Mouse (Mus musculus): ENCODE measurements at regions not wholly inside any gene's neighbourhood (a gene's known extent, or its start where the extent isn't known, plus 50 kb on each side); places are given as distances from the start of the nearest gene placed in this dataset.

DNA sequence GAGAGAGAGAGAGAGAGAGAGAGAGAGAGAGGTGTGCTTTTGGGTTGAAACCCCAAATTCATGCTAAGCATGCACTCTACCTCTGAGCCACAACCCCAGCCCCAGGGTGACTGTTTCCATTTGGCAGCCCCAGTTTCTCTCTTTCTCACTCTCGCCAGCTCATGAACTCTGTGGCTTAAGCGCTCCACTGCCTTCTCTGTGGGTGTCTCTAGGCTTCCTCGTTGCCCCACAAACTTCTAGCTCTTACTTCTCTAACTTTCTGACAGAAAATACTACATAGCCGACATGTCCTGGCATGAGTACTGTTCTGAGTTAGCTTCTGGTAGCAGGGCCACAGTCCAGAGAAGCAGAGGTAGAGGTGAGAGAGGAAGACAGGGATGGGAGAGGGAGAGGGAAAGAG, 110.8 kb upstream of the Marcks start:
- TF ChIP-seq USF1 (IDR thresholded peaks at IDR 0.05; ENCODE audit: low read depth, low read length), result no peak
- TF ChIP-seq ZC3H11A (IDR thresholded peaks at IDR 0.05; ENCODE audit: low read depth, low read length), result no peak
- TF ChIP-seq MAX (IDR thresholded peaks at IDR 0.05; ENCODE audit: low read length), result no peak
- no peak for TF ChIP-seq UBTF (IDR thresholded peaks at IDR 0.05; ENCODE audit: borderline replicate concordance, insufficient read depth, low read depth, low read length)
- TF ChIP-seq ZMIZ1 (IDR thresholded peaks at IDR 0.05; ENCODE audit: low read depth, low read length), result no peak
- TF ChIP-seq RCOR1 (IDR thresholded peaks at IDR 0.05; ENCODE audit: low read depth, low read length), result no peak
- TF ChIP-seq CTCF (IDR thresholded peaks at IDR 0.05 in 2 of 3, conservative IDR thresholded peaks at IDR 0.05 in 1 of 3; ENCODE audit: control insufficient read depth in 1 of 3, insufficient read depth in 1 of 3, low read depth in 2 of 3, low read length in 3 of 3, poor library complexity in 1 of 3, severe bottlenecking in 1 of 3), result no peak
- no peak for TF ChIP-seq MAZ (IDR thresholded peaks at IDR 0.05; ENCODE audit: low read depth, low read length)
- no peak for TF ChIP-seq CHD2 (IDR thresholded peaks at IDR 0.05; ENCODE audit: low read length)
- TF ChIP-seq GABPA (IDR thresholded peaks at IDR 0.05; ENCODE audit: low read depth, low read length), result no peak
- TF ChIP-seq EP300 (IDR thresholded peaks at IDR 0.05; ENCODE audit: low read depth in 1 of 2, low read length in 2 of 2), result no peak
